Mouse (Mus musculus) cortical plate, adult 2 months (tissue): ENCODE data around the gene Otop2. TPM values are rescaled to one million over a fixed set of nuclear protein-coding genes. Genes with fewer than 3 reads are reported as not detected.

Source experiments
- H3K27ac ChIP-seq: fragments of 200-500 bp; 2 replicates; pipeline ENCODE4 v1.5.1; 2012; ENCODE audit warnings: low read length, control low read depth, inconsistent platforms; ENCODE audit not compliant: insufficient read depth
- H3K4me1 ChIP-seq: fragments of 200-500 bp; 2 replicates; pipeline ENCODE4 v1.6.1; 2011; ENCODE audit warnings: low read length; ENCODE audit not compliant: control insufficient read depth, insufficient read depth
- H3K4me3 ChIP-seq: fragments of 200-500 bp; 2 replicates; pipeline ENCODE4 v1.5.1; 2011; ENCODE audit warnings: mild to moderate bottlenecking, low read length, control low read depth; ENCODE audit not compliant: insufficient read depth
- CTCF ChIP-seq: fragments of 200-500 bp; IDR thresholded peaks from 2 replicates; pipeline ENCODE4 v1.5.1; 2011; ENCODE audit warnings: mild to moderate bottlenecking, control low read depth, low read length; ENCODE audit not compliant: insufficient read depth; ENCODE audit errors: extremely low read depth
- POLR2A ChIP-seq: fragments of 200-500 bp; IDR thresholded peaks from 2 replicates; pipeline ENCODE4 v1.6.1; 2011; ENCODE audit warnings: mild to moderate bottlenecking, low read length, control low read depth; ENCODE audit not compliant: insufficient read depth; ENCODE audit errors: extremely low read depth
- polyA plus RNA-seq: library from polyadenylated mRNA; depleted of rRNA; stranded (reverse); fragments of >200 nt; gene quantifications from 2 replicates; pipeline ENCODE4 v1.2.3, GENCODE M21; 2012

The Otop2 gene
- polyA plus RNA-seq, 1 experiment: 3.4 TPM

- Histone ChIP-seq H3K4me1 (no peaks in the 10 kb centered on the region; the same call in 1 of the 2 replicates), H3K27ac (no peak overlapping the region), H3K4me3 (no peak overlapping the region)
- TF ChIP-seq CTCF (no peak), POLR2A (no peak)
These were observed 39.0 kb upstream of the Otop2 start for GRCm38 (mm10) chr11:115267958-115268357.

- Histone ChIP-seq H3K4me1 (no peaks in the 10 kb centered on the region), H3K27ac (no peak overlapping the region)
- TF ChIP-seq CTCF (no peak), POLR2A (no peak)
These were observed 37.5 kb upstream of the Otop2 start for GRCm38 (mm10) chr11:115269330-115270066.

GRCm38 (mm10) chr11:115270148-115270861 lies 36.7 kb upstream of the Otop2 start:
- TF ChIP-seq CTCF: peak; percentile 96
- no peak for TF ChIP-seq POLR2A
- H3K4me1 ChIP-seq: no peaks in the 10 kb centered on the region
- H3K27ac ChIP-seq: no peak overlapping the region
- no peak overlapping the region for H3K4me3 ChIP-seq

More at GRCm38 (mm10) chr11:115269330-115270066, 37.5 kb upstream of the Otop2 start:
- no peak overlapping the region for H3K4me3 ChIP-seq

GRCm38 (mm10) chr11:115271052-115271451 lies 35.9 kb upstream of the Otop2 start:
- no peak for TF ChIP-seq POLR2A
- TF ChIP-seq CTCF: no peak
- H3K4me1 ChIP-seq: peaks cover 2% of the 10 kb centered on the region; the same call in 1 of the 2 replicates
- H3K4me3 ChIP-seq: no peak overlapping the region
- no peak overlapping the region for H3K27ac ChIP-seq

GRCm38 (mm10) chr11:115271481-115271880 lies 35.5 kb upstream of the Otop2 start:
- Histone ChIP-seq H3K4me1 (peaks cover 3% of the 10 kb centered on the region; the same call in 1 of the 2 replicates), H3K27ac (no peak overlapping the region), H3K4me3 (no peak overlapping the region)
- TF ChIP-seq CTCF (no peak), POLR2A (no peak)

GRCm38 (mm10) chr11:115272894-115273498 lies 34.0 kb upstream of the Otop2 start:
- TF ChIP-seq POLR2A (no peak), CTCF (no peak)
- Histone ChIP-seq H3K27ac (no peak overlapping the region), H3K4me1 (peaks cover 3% of the 10 kb centered on the region; the same call in 1 of the 2 replicates), H3K4me3 (no peak overlapping the region)

- no peak for TF ChIP-seq CTCF
- TF ChIP-seq POLR2A: no peak
- peaks cover 3% of the 10 kb centered on the region; the same call in 1 of the 2 replicates for H3K4me1 ChIP-seq
- no peak overlapping the region for H3K4me3 ChIP-seq
These were observed 33.2 kb upstream of the Otop2 start for GRCm38 (mm10) chr11:115273735-115274134.

GRCm38 (mm10) chr11:115274178-115274577 lies 32.8 kb upstream of the Otop2 start:
- H3K4me3 ChIP-seq: no peak overlapping the region
- no peak overlapping the region for H3K27ac ChIP-seq
- TF ChIP-seq CTCF (no peak), POLR2A (no peak)
- peaks cover 3% of the 10 kb centered on the region; the same call in 1 of the 2 replicates for H3K4me1 ChIP-seq

More at GRCm38 (mm10) chr11:115273735-115274134, 33.2 kb upstream of the Otop2 start:
- no peak overlapping the region for H3K27ac ChIP-seq

- TF ChIP-seq POLR2A (no peak), CTCF (no peak)
- Histone ChIP-seq H3K4me3 (no peak overlapping the region), H3K4me1 (peaks cover 3% of the 10 kb centered on the region; the same call in 1 of the 2 replicates), H3K27ac (no peak overlapping the region)
These were observed 32.2 kb upstream of the Otop2 start for GRCm38 (mm10) chr11:115274771-115275170.
